In genomic region chr7:99799118-99799517, GRCm38 (mm10) we compare ENCODE assay signal across 25 mouse cellular contexts. TPM values are rescaled to one million over a fixed set of nuclear protein-coding genes. Genes with fewer than 3 reads are reported as not detected.
DNase-seq lines count a peak whose midpoint lies in the region; ATAC-seq lines count a peak whose summit lies in the region.
"Had no signal": no experiment of that assay in that cellular context is flagged by ENCODE, and none has a peak within 500 bp of the region (broad histone marks: within the 10 kb centered on the region; RNA-seq: fewer than 3 reads in every experiment).

No protein-coding gene starts in this region.

- H3K27me3 ChIP-seq in limb, embryonic 10.5 days (ENCODE audit: low read depth, poor library complexity, severe bottlenecking) = peaks cover 46% of the 10 kb centered on the region
- peaks cover 47% of the 10 kb centered on the region for H3K27me3 ChIP-seq in liver, embryonic 15.5 days
- no peaks in the 10 kb centered on the region for H3K27me3 ChIP-seq in neural tube, embryonic 15.5 days (replicated peaks)
- H3K27me3 ChIP-seq in forebrain, embryonic 16.5 days (replicated peaks; ENCODE audit: control insufficient read depth, insufficient read depth, low read length) = no peaks in the 10 kb centered on the region

- DNase-seq in spleen, adult 12 weeks (ENCODE audit: low spot score) = peak; percentile 17
- no peak for DNase-seq in spleen, postnatal 10 days (ENCODE audit: low spot score in 2 of 2)
- DNase-seq in limb, embryonic 10.5 days (ENCODE audit: low spot score) = peak; percentile 15
- DNase-seq in layer of hippocampus, postnatal 10 days (ENCODE audit: low spot score in 2 of 2) = no peak
- DNase-seq: adrenal gland, postnatal 14 days; cerebellum, adult 11-12 months; cerebellum, adult 9-10 months; cerebellum, postnatal 25 days; gastrocnemius, adult 2 months; gastrocnemius, postnatal 25 days had no signal

- H3K4me1 ChIP-seq in limb, embryonic 10.5 days = peaks cover 17% of the 10 kb centered on the region
- H3K4me1 ChIP-seq in liver, embryonic 15.5 days (replicated peaks) = peaks cover 50% of the 10 kb centered on the region
- H3K4me1 ChIP-seq in neural tube, embryonic 15.5 days = peaks cover 21% of the 10 kb centered on the region
- peaks cover 11% of the 10 kb centered on the region for H3K4me1 ChIP-seq in forebrain, embryonic 16.5 days (replicated peaks; ENCODE audit: control insufficient read depth, insufficient read depth, low read length)

- H3K9ac ChIP-seq in liver, embryonic 15.5 days = peak overlapping the region; percentile 39; the same call in 1 of the 2 replicates
- no peak overlapping the region for H3K9ac ChIP-seq in neural tube, embryonic 15.5 days (replicated peaks)
- H3K9ac ChIP-seq in forebrain, embryonic 16.5 days (replicated peaks; ENCODE audit: low read depth, low read length) = no peak overlapping the region
- H3K9ac ChIP-seq: embryonic facial prominence, embryonic 12.5 days; forebrain, embryonic 13.5 days; heart, embryonic 12.5 days; hindbrain, embryonic 14.5 days had no signal

- H3K4me2 ChIP-seq in liver, embryonic 15.5 days = peak overlapping the region; percentile 39
- H3K4me2 ChIP-seq in neural tube, embryonic 15.5 days = no peak overlapping the region
- H3K4me2 ChIP-seq in forebrain, embryonic 16.5 days (ENCODE audit: low read length) = no peak overlapping the region
- H3K4me2 ChIP-seq: embryonic facial prominence, embryonic 12.5 days; forebrain, embryonic 13.5 days; heart, embryonic 12.5 days; hindbrain, embryonic 14.5 days had no signal

- H3K9me3 ChIP-seq in limb, embryonic 10.5 days (replicated peaks) = no peaks in the 10 kb centered on the region
- H3K9me3 ChIP-seq in liver, embryonic 15.5 days (replicated peaks) = no peaks in the 10 kb centered on the region
- H3K9me3 ChIP-seq in neural tube, embryonic 15.5 days (replicated peaks) = no peaks in the 10 kb centered on the region
- no peaks in the 10 kb centered on the region for H3K9me3 ChIP-seq in forebrain, embryonic 16.5 days (ENCODE audit: control insufficient read depth, low read length)
- H3K9me3 ChIP-seq: embryonic facial prominence, embryonic 12.5 days; forebrain, embryonic 13.5 days; heart, embryonic 12.5 days; hindbrain, embryonic 10.5 days had no signal

- H3K27ac ChIP-seq in limb, embryonic 10.5 days = no peak overlapping the region
- peak overlapping the region; percentile 77 for H3K27ac ChIP-seq in liver, embryonic 15.5 days (replicated peaks)
- H3K27ac ChIP-seq in neural tube, embryonic 15.5 days (replicated peaks) = no peak overlapping the region
- no peak overlapping the region for H3K27ac ChIP-seq in forebrain, embryonic 16.5 days (ENCODE audit: low read length)
- H3K27ac ChIP-seq: embryonic facial prominence, embryonic 12.5 days; forebrain, embryonic 13.5 days; gastrocnemius, adult 2 months; hindbrain, embryonic 10.5 days; hindbrain, embryonic 14.5 days had no signal

- no peaks in the 10 kb centered on the region for H3K36me3 ChIP-seq in limb, embryonic 10.5 days
- H3K36me3 ChIP-seq in liver, embryonic 15.5 days (replicated peaks) = no peaks in the 10 kb centered on the region
- no peaks in the 10 kb centered on the region for H3K36me3 ChIP-seq in neural tube, embryonic 15.5 days
- H3K36me3 ChIP-seq in forebrain, embryonic 16.5 days (ENCODE audit: control insufficient read depth, insufficient read depth) = no peaks in the 10 kb centered on the region
- H3K36me3 ChIP-seq: embryonic facial prominence, embryonic 12.5 days; heart, embryonic 12.5 days; hindbrain, embryonic 10.5 days had no signal

- H3K4me3 ChIP-seq in limb, embryonic 10.5 days = no peak overlapping the region
- no peak overlapping the region for H3K4me3 ChIP-seq in liver, embryonic 15.5 days (replicated peaks)
- H3K4me3 ChIP-seq in neural tube, embryonic 15.5 days (replicated peaks) = no peak overlapping the region
- H3K4me3 ChIP-seq in forebrain, embryonic 16.5 days (replicated peaks; ENCODE audit: low read length) = no peak overlapping the region
- H3K4me3 ChIP-seq: embryonic facial prominence, embryonic 12.5 days; forebrain, embryonic 13.5 days; gastrocnemius, adult 2 months; heart, embryonic 12.5 days; hindbrain, embryonic 10.5 days had no signal

- peak; percentile 35; the same call in 1 of the 2 replicates for ATAC-seq in liver, embryonic 15.5 days (ENCODE audit: insufficient read depth)
- no peak for ATAC-seq in neural tube, embryonic 15.5 days (ENCODE audit: low FRiP score)
- no peak for ATAC-seq in forebrain, embryonic 16.5 days
- ATAC-seq: activated CD4-positive, CD25-positive, alpha-beta regulatory T cell, adult 4 months; forebrain, embryonic 13.5 days had no signal

- 82% methylated on average over 7 of the region's 7 CpGs for WGBS in limb, embryonic 10.5 days
- 39% methylated on average over 7 of the region's 7 CpGs for WGBS in liver, embryonic 15.5 days (ENCODE audit: insufficient replicate concordance)
- 80% methylated on average over 7 of the region's 7 CpGs for WGBS in neural tube, embryonic 15.5 days
- WGBS in forebrain, embryonic 16.5 days = 75% methylated on average over 7 of the region's 7 CpGs

RNA-seq across cellular contexts. Expression of gene Neu3, which starts 29.1 kb away (rescaled TPM):
- 1.1 and 2.2 TPM in 2 replicates for polyA plus RNA-seq in limb, embryonic 10.5 days (2016; fragmentation: Nextera tagmentation; extraction: Ambion mirVana)
- 4.9 and 5.4 TPM in 2 replicates for polyA plus RNA-seq in liver, embryonic 15.5 days (2015; fragmentation: Nextera tagmentation; extraction: Ambion mirVana)
- 1 to 10 TPM; 2.4 to 3.7 TPM for total RNA-seq in layer of hippocampus, postnatal 10 days (2021)
- polyA plus RNA-seq in neural tube, embryonic 15.5 days (2015; fragmentation: Nextera tagmentation; extraction: Ambion mirVana) = 2.4 and 3.6 TPM in 2 replicates
- polyA plus RNA-seq in forebrain, embryonic 16.5 days (2015; fragmentation: Nextera tagmentation; extraction: Ambion mirVana) = 1.6 and 1.7 TPM in 2 replicates

RNA-seq across cellular contexts. Expression of gene Olfr521, which starts 35.8 kb away (rescaled TPM):
- polyA plus RNA-seq in limb, embryonic 10.5 days (2016; fragmentation: Nextera tagmentation; extraction: Ambion mirVana) = not detected in 2 replicates
- not detected in 2 replicates for polyA plus RNA-seq in liver, embryonic 15.5 days (2015; fragmentation: Nextera tagmentation; extraction: Ambion mirVana)
- not detected for total RNA-seq in layer of hippocampus, postnatal 10 days (2021)
- polyA plus RNA-seq in neural tube, embryonic 15.5 days (2015; fragmentation: Nextera tagmentation; extraction: Ambion mirVana) = not detected in 2 replicates
- not detected in 2 replicates for polyA plus RNA-seq in forebrain, embryonic 16.5 days (2015; fragmentation: Nextera tagmentation; extraction: Ambion mirVana)
- total RNA-seq: adrenal gland, adult 18-20 months; adrenal gland, postnatal 14 days; ES-E14; gastrocnemius, adult 2 months; gastrocnemius, postnatal 25 days; granulocyte monocyte progenitor cell, adult 5-6 weeks; heart, postnatal 25 days had no signal
- polyA plus RNA-seq: activated CD4-positive, CD25-positive, alpha-beta regulatory T cell, adult 4 months; cortical plate, adult 2 months; embryonic facial prominence, embryonic 12.5 days; forebrain, embryonic 13.5 days; heart, embryonic 12.5 days; heart, embryonic 16.5 days; hindbrain, embryonic 10.5 days; hindbrain, embryonic 14.5 days had no signal

RNA-seq across cellular contexts. Expression of gene Xrra1, which starts 59.8 kb away (rescaled TPM):
- 0.31 and 0.35 TPM in 2 replicates for polyA plus RNA-seq in limb, embryonic 10.5 days (2016; fragmentation: Nextera tagmentation; extraction: Ambion mirVana)
- not detected in 2 replicates for polyA plus RNA-seq in liver, embryonic 15.5 days (2015; fragmentation: Nextera tagmentation; extraction: Ambion mirVana)
- total RNA-seq in layer of hippocampus, postnatal 10 days (2021) = 1 to 10 TPM; 1.2 TPM
- polyA plus RNA-seq in neural tube, embryonic 15.5 days (2015; fragmentation: Nextera tagmentation; extraction: Ambion mirVana) = 0.84 and 0.97 TPM in 2 replicates
- 0.60 and 0.70 TPM in 2 replicates for polyA plus RNA-seq in forebrain, embryonic 16.5 days (2015; fragmentation: Nextera tagmentation; extraction: Ambion mirVana)
- total RNA-seq: heart, postnatal 25 days had no signal

Comparison
In these comparisons a context has a peak if more than half of its experiments do, and no peak if none do; other contexts are left out.
1. DNase-seq: peak in spleen, adult 12 weeks (single experiment) and limb, embryonic 10.5 days (single experiment); none in spleen, postnatal 10 days (0 of 2) and layer of hippocampus, postnatal 10 days (0 of 2).